Mouse (Mus musculus) forebrain, embryonic 16.5 days (tissue): ENCODE data around the gene Ccdc157. TPM values are rescaled to one million over a fixed set of nuclear protein-coding genes. Genes with fewer than 3 reads are reported as not detected.
"Not testable (repeated sequence)": the region's sequence is repeated elsewhere in the genome, so short reads cannot be mapped to it uniquely, and the experiment has no call there.

ENCODE experiments used
- ATAC-seq: fragments of 200-750 bp; cut with Nextera tagmentation; 2 replicates; pipeline ENCODE4 v1.8.0; 2017; ENCODE audit warnings: mild to moderate bottlenecking, moderate library complexity
- H3K27ac ChIP-seq: fragments of 300-500 bp; sonication (generic); 2 replicates; pipeline ENCODE4 v1.5.1; 2014; ENCODE audit warnings: low read length, control low read depth
- H3K27me3 ChIP-seq: fragments of 300-500 bp; sonication (generic); replicated peaks from 2 replicates; pipeline ENCODE4 v1.6.1; 2014; ENCODE audit warnings: low read length; ENCODE audit not compliant: control insufficient read depth, insufficient read depth
- H3K36me3 ChIP-seq: fragments of 300-500 bp; sonication (generic); 2 replicates; pipeline ENCODE4 v1.6.1; 2014; ENCODE audit not compliant: control insufficient read depth, insufficient read depth
- H3K4me1 ChIP-seq: fragments of 300-500 bp; sonication (generic); replicated peaks from 2 replicates; pipeline ENCODE4 v1.6.1; 2014; ENCODE audit warnings: low read length; ENCODE audit not compliant: control insufficient read depth, insufficient read depth
- H3K4me2 ChIP-seq: fragments of 300-500 bp; sonication (generic); 2 replicates; pipeline ENCODE4 v1.6.1; 2014; ENCODE audit warnings: mild to moderate bottlenecking, low read length, control low read depth
- H3K4me3 ChIP-seq: fragments of 300-500 bp; sonication (generic); replicated peaks from 2 replicates; pipeline ENCODE4 v1.5.1; 2014; ENCODE audit warnings: mild to moderate bottlenecking, low read length, control low read depth
- H3K9ac ChIP-seq: fragments of 300-500 bp; sonication (generic); replicated peaks from 2 replicates; pipeline ENCODE4 v1.6.1; 2014; ENCODE audit warnings: low read depth, low read length, control low read depth
- H3K9me3 ChIP-seq: fragments of 300-500 bp; sonication (generic); 2 replicates; pipeline ENCODE4 v1.6.1; 2016; ENCODE audit warnings: low read length; ENCODE audit not compliant: control insufficient read depth
- WGBS: fragments of 180-500 bp; shearing (Covaris S2); extraction: QIAGEN DNeasy Blood & Tissue Kit; methylation state at CpG from one replicate; pipeline ENCODE4 v1.1.7; 2014; 5-methylcytosine and 5-hydroxymethylcytosine counted together
- polyA plus RNA-seq: library from polyadenylated mRNA; unstranded; fragments of >200 nt; fragmentation: Nextera tagmentation; extraction: Ambion mirVana; gene quantifications from 2 replicates; pipeline ENCODE4 v1.2.1, GENCODE M21; 2015

The Ccdc157 gene
- polyA plus RNA-seq, 1 experiment from 2014 or later = 8.0 TPM

- H3K9me3 ChIP-seq = no peaks in the 10 kb centered on the region
- H3K27me3 ChIP-seq = no peaks in the 10 kb centered on the region; the same call in 1 of the 2 replicates
- no peak overlapping the region for H3K4me3 ChIP-seq
- no peak overlapping the region for H3K27ac ChIP-seq
- no peak overlapping the region for H3K4me2 ChIP-seq
- no peaks in the 10 kb centered on the region for H3K36me3 ChIP-seq
- 91% methylated on average over 4 of the region's 4 CpGs for WGBS
- no peak overlapping the region for H3K9ac ChIP-seq
- peaks cover 22% of the 10 kb centered on the region for H3K4me1 ChIP-seq
- ATAC-seq = no peak
These were observed 44.7 kb downstream of the Ccdc157 start for GRCm38 (mm10) chr11:4115407-4115806.

- H3K27ac ChIP-seq, H3K36me3 ChIP-seq, H3K9me3 ChIP-seq, H3K9ac ChIP-seq, H3K4me3 ChIP-seq, ATAC-seq, H3K4me2 ChIP-seq, H3K27me3 ChIP-seq: not testable (repeated sequence)
- 56% methylated on average over 6 of the region's 6 CpGs for WGBS
- peaks cover 22% of the 10 kb centered on the region for H3K4me1 ChIP-seq
These were observed 45.6 kb downstream of the Ccdc157 start for GRCm38 (mm10) chr11:4114541-4114940.

GRCm38 (mm10) chr11:4113970-4114369 is 46.1 kb downstream of the Ccdc157 start:
- H3K9me3 ChIP-seq = no peaks in the 10 kb centered on the region
- no peak overlapping the region for H3K4me3 ChIP-seq
- no peaks in the 10 kb centered on the region for H3K36me3 ChIP-seq
- no peak overlapping the region for H3K27ac ChIP-seq
- no peak for ATAC-seq
- WGBS = 85% methylated on average over 6 of the region's 6 CpGs
- H3K27me3 ChIP-seq = no peaks in the 10 kb centered on the region
- H3K4me2 ChIP-seq = no peak overlapping the region
- H3K9ac ChIP-seq = no peak overlapping the region
- peaks cover 21% of the 10 kb centered on the region for H3K4me1 ChIP-seq

- Histone ChIP-seq H3K27ac (no peak overlapping the region), H3K4me1 (peaks cover 17% of the 10 kb centered on the region), H3K4me2 (no peak overlapping the region), H3K4me3 (no peak overlapping the region), H3K27me3 (no peaks in the 10 kb centered on the region), H3K9me3 (no peaks in the 10 kb centered on the region), H3K36me3 (no peaks in the 10 kb centered on the region), H3K9ac (no peak overlapping the region)
- no peak for ATAC-seq
- 74% methylated on average over 4 of the region's 4 CpGs for WGBS
These were observed 46.6 kb downstream of the Ccdc157 start for GRCm38 (mm10) chr11:4113496-4113895.

GRCm38 (mm10) chr11:4112861-4113260 is 47.2 kb downstream of the Ccdc157 start:
- WGBS = 85% methylated on average over 6 of the region's 6 CpGs
- no peak overlapping the region for H3K27ac ChIP-seq
- ATAC-seq = no peak

GRCm38 (mm10) chr11:4112033-4112432 is 48.1 kb downstream of the Ccdc157 start:
- H3K4me3 ChIP-seq = no peak overlapping the region
- no peak for ATAC-seq
- no peaks in the 10 kb centered on the region for H3K27me3 ChIP-seq
- no peaks in the 10 kb centered on the region for H3K9me3 ChIP-seq
- no peaks in the 10 kb centered on the region for H3K36me3 ChIP-seq
- no peak overlapping the region for H3K27ac ChIP-seq
- H3K4me2 ChIP-seq = no peak overlapping the region
- 90% methylated on average over 4 of the region's 4 CpGs for WGBS
- H3K9ac ChIP-seq = no peak overlapping the region
- peaks cover 4% of the 10 kb centered on the region; the same call in 1 of the 2 replicates for H3K4me1 ChIP-seq

More at GRCm38 (mm10) chr11:4112861-4113260, 47.2 kb downstream of the Ccdc157 start:
- H3K27me3 ChIP-seq = no peaks in the 10 kb centered on the region
- H3K9ac ChIP-seq = no peak overlapping the region
- no peaks in the 10 kb centered on the region for H3K9me3 ChIP-seq
- H3K4me3 ChIP-seq = no peak overlapping the region
- H3K4me1 ChIP-seq = peaks cover 10% of the 10 kb centered on the region
- H3K36me3 ChIP-seq = no peaks in the 10 kb centered on the region
- no peak overlapping the region for H3K4me2 ChIP-seq

GRCm38 (mm10) chr11:4108691-4109090 is 51.4 kb downstream of the Ccdc157 start:
- Histone ChIP-seq H3K4me3 (no peak overlapping the region), H3K27me3 (no peaks in the 10 kb centered on the region), H3K4me1 (no peaks in the 10 kb centered on the region), H3K9me3 (no peaks in the 10 kb centered on the region), H3K9ac (no peak overlapping the region), H3K27ac (no peak overlapping the region), H3K36me3 (no peaks in the 10 kb centered on the region), H3K4me2 (no peak overlapping the region)
- WGBS = 85% methylated on average over 7 of the region's 7 CpGs
- ATAC-seq = no peak

GRCm38 (mm10) chr11:4107901-4108300 is 52.2 kb downstream of the Ccdc157 start:
- not testable (repeated sequence) for H3K36me3 ChIP-seq, H3K9ac ChIP-seq, H3K4me3 ChIP-seq, H3K4me1 ChIP-seq, H3K27ac ChIP-seq, H3K27me3 ChIP-seq, H3K4me2 ChIP-seq, H3K9me3 ChIP-seq, ATAC-seq
- 93% methylated on average over 5 of the region's 6 CpGs for WGBS

- H3K9ac ChIP-seq = no peak overlapping the region
- H3K27ac ChIP-seq = no peak overlapping the region
- WGBS = 78% methylated on average over 6 of the region's 6 CpGs
- no peaks in the 10 kb centered on the region for H3K9me3 ChIP-seq
- H3K36me3 ChIP-seq = no peaks in the 10 kb centered on the region
- no peak overlapping the region for H3K4me3 ChIP-seq
- no peak for ATAC-seq
- no peaks in the 10 kb centered on the region for H3K4me1 ChIP-seq
- no peak overlapping the region for H3K4me2 ChIP-seq
- H3K27me3 ChIP-seq = no peaks in the 10 kb centered on the region
These were observed 54.6 kb downstream of the Ccdc157 start for GRCm38 (mm10) chr11:4105444-4105843.

GRCm38 (mm10) chr11:4104989-4105388 is 55.1 kb downstream of the Ccdc157 start:
- H3K9me3 ChIP-seq = no peaks in the 10 kb centered on the region
- ATAC-seq = no peak

More at GRCm38 (mm10) chr11:4104989-4105388, 55.1 kb downstream of the Ccdc157 start:
- Histone ChIP-seq H3K4me3 (no peak overlapping the region), H3K9ac (no peak overlapping the region), H3K27me3 (no peaks in the 10 kb centered on the region), H3K4me2 (no peak overlapping the region), H3K4me1 (no peaks in the 10 kb centered on the region), H3K27ac (no peak overlapping the region), H3K36me3 (no peaks in the 10 kb centered on the region)
- whole genome bisulfite sequencing = 85% methylated on average over 5 of the region's 5 CpGs
